Mouse (Mus musculus) thymus, adult 2 months (tissue): ENCODE measurements around the gene Aldh1l1.

ENCODE experiments used
- CTCF ChIP-seq: fragments of 200-500 bp; IDR thresholded peaks from 2 replicates; pipeline ENCODE4 v1.5.1; 2012; ENCODE audit warnings: mild to moderate bottlenecking, control low read depth, low read length, moderate library complexity, borderline replicate concordance; ENCODE audit not compliant: control insufficient read depth, poor library complexity, insufficient read depth; ENCODE audit errors: extremely low read depth
- POLR2A ChIP-seq: fragments of 200-500 bp; IDR thresholded peaks from 2 replicates; pipeline ENCODE4 v1.6.1; 2012; ENCODE audit warnings: mild to moderate bottlenecking, low read length, control low read depth, moderate library complexity; ENCODE audit not compliant: control insufficient read depth, poor library complexity, insufficient read depth; ENCODE audit errors: extremely low read depth

DNA sequence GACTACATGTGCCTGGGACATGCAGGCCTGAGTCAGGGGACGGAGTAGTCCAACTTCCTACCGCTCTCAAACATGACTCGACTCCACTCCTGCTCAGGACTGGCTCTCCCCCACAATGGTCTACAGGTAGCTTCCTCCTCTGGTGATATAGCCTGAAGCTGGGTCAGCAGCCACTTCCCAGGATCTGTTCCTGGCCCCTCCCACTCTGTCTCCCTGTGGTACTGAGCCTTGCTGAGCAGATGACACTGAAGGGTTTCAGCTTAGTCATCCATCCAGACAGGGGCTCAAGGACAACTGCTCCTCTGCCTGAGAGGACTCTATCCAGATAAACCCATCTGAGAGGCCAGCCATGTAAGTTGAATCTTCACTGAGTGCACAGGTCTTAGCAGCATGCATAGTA, 81.3 kb downstream of the Aldh1l1 start:
- TF ChIP-seq POLR2A (no peak), CTCF (no peak)
